ENCODE assay signal across 25 mouse cellular contexts in genomic region chr10:93098211-93098805, GRCm38 (mm10). TPM values are rescaled to one million over a fixed set of nuclear protein-coding genes. Genes with fewer than 3 reads are reported as not detected.
DNase-seq lines count a peak whose midpoint lies in the region; ATAC-seq lines count a peak whose summit lies in the region.
"Had no signal": no experiment of that assay in that cellular context is flagged by ENCODE, and none has a peak within 500 bp of the region (broad histone marks: within the 10 kb centered on the region; RNA-seq: fewer than 3 reads in every experiment).

No protein-coding gene starts in this region.

- H3K4me1 ChIP-seq in kidney, embryonic 15.5 days: no peaks in the 10 kb centered on the region
- H3K4me1 ChIP-seq in kidney, embryonic 14.5 days (ENCODE audit: control insufficient read depth, insufficient read depth, low read length): no peaks in the 10 kb centered on the region
- H3K4me1 ChIP-seq: embryonic facial prominence, embryonic 13.5 days; heart, embryonic 10.5 days; hindbrain, embryonic 15.5 days; neural tube, embryonic 12.5 days had no signal

- DNase-seq in lung, postnatal 25 days (ENCODE audit: low spot score): peak; percentile 18
- DNase-seq in lung, postnatal 4 days: no peak
- DNase-seq in thymus, postnatal 10 days (ENCODE audit: low spot score in 2 of 2): peak; percentile 53 to 59
- DNase-seq in left cerebral cortex, adult 9 months (ENCODE audit: low spot score in 2 of 2): no peak
- DNase-seq: adrenal gland, adult 2 months; cerebellum, adult 11-12 months; cerebellum, postnatal 25 days; gastrocnemius, adult 2 months; kidney, adult 8-10 months; liver, postnatal 0 days; midbrain, embryonic 14.5 days; retina, postnatal 1 day; right cerebral cortex, postnatal 25 days; spleen, adult 18-20 months had no signal

- no peak overlapping the region for H3K4me3 ChIP-seq in kidney, embryonic 15.5 days (replicated peaks)
- no peak overlapping the region for H3K4me3 ChIP-seq in kidney, embryonic 14.5 days (ENCODE audit: low read length)
- H3K4me3 ChIP-seq: embryonic facial prominence, embryonic 13.5 days; gastrocnemius, adult 2 months; heart, embryonic 10.5 days; hindbrain, embryonic 15.5 days; neural tube, embryonic 12.5 days had no signal

- H3K9me3 ChIP-seq in kidney, embryonic 15.5 days (replicated peaks): no peaks in the 10 kb centered on the region
- no peaks in the 10 kb centered on the region; the same call in 1 of the 2 replicates for H3K9me3 ChIP-seq in kidney, embryonic 14.5 days (ENCODE audit: control insufficient read depth, low read length)
- H3K9me3 ChIP-seq: embryonic facial prominence, embryonic 13.5 days; heart, embryonic 10.5 days; hindbrain, embryonic 15.5 days; neural tube, embryonic 12.5 days had no signal

- ATAC-seq in kidney, embryonic 15.5 days (replicated peaks; ENCODE audit: low FRiP score): no peak
- no peak for ATAC-seq in kidney, embryonic 14.5 days (ENCODE audit: low FRiP score, low TSS enrichment)
- ATAC-seq in activated CD4-positive, CD25-positive, alpha-beta regulatory T cell, adult 4 months: no peak
- ATAC-seq: forebrain, embryonic 14.5 days; liver, postnatal 0 days; Patski had no signal

- no peaks in the 10 kb centered on the region for H3K36me3 ChIP-seq in kidney, embryonic 15.5 days
- no peaks in the 10 kb centered on the region for H3K36me3 ChIP-seq in kidney, embryonic 14.5 days (ENCODE audit: control insufficient read depth, insufficient read depth, low read length)
- H3K36me3 ChIP-seq: embryonic facial prominence, embryonic 13.5 days; G1E; heart, embryonic 10.5 days; hindbrain, embryonic 15.5 days; neural tube, embryonic 12.5 days had no signal

- no peak overlapping the region for H3K9ac ChIP-seq in kidney, embryonic 15.5 days
- no peak overlapping the region for H3K9ac ChIP-seq in kidney, embryonic 14.5 days (ENCODE audit: low read depth, low read length)
- H3K9ac ChIP-seq: embryonic facial prominence, embryonic 13.5 days; hindbrain, embryonic 15.5 days; liver, postnatal 0 days; neural tube, embryonic 12.5 days had no signal

- H3K4me2 ChIP-seq in kidney, embryonic 15.5 days: no peak overlapping the region
- no peak overlapping the region for H3K4me2 ChIP-seq in kidney, embryonic 14.5 days (replicated peaks; ENCODE audit: low read depth, low read length)
- H3K4me2 ChIP-seq: embryonic facial prominence, embryonic 13.5 days; hindbrain, embryonic 15.5 days; neural tube, embryonic 12.5 days had no signal

- no peaks in the 10 kb centered on the region for H3K27me3 ChIP-seq in kidney, embryonic 15.5 days
- no peaks in the 10 kb centered on the region for H3K27me3 ChIP-seq in kidney, embryonic 14.5 days (ENCODE audit: control insufficient read depth, insufficient read depth, low read length)
- H3K27me3 ChIP-seq: CH12.LX; embryonic facial prominence, embryonic 13.5 days; hindbrain, embryonic 15.5 days; neural tube, embryonic 12.5 days; Patski had no signal

- WGBS in kidney, embryonic 15.5 days: 68% methylated on average over 7 of the region's 7 CpGs
- 62% methylated on average over 7 of the region's 7 CpGs for WGBS in kidney, embryonic 14.5 days

- H3K27ac ChIP-seq in kidney, embryonic 15.5 days: peak overlapping the region; percentile 7; the same call in 1 of the 2 replicates
- H3K27ac ChIP-seq in kidney, embryonic 14.5 days (ENCODE audit: low read depth, low read length): no peak overlapping the region
- H3K27ac ChIP-seq: embryonic facial prominence, embryonic 13.5 days; gastrocnemius, adult 2 months; heart, embryonic 10.5 days; hindbrain, embryonic 15.5 days; neural tube, embryonic 12.5 days had no signal

RNA-seq across cellular contexts. Expression of gene Cfap54, which starts 16.9 kb away (rescaled TPM):
- polyA plus RNA-seq in kidney, embryonic 15.5 days (2015; fragmentation: Nextera tagmentation; extraction: Ambion mirVana): 0.53 and 0.86 TPM in 2 replicates
- 0.33 and 0.49 TPM in 2 replicates for polyA plus RNA-seq in kidney, embryonic 14.5 days (2014; fragmentation: Nextera tagmentation; extraction: Ambion mirVana)
- 1 to 10 TPM; 1.3 to 1.4 TPM for polyA plus RNA-seq in activated CD4-positive, CD25-positive, alpha-beta regulatory T cell, adult 4 months (2017; shearing (Covaris generic))

Comparison
In these comparisons a context has a peak if more than half of its experiments do, and no peak if none do; other contexts are left out.
1. DNase-seq: peak in lung, postnatal 25 days (single experiment) and thymus, postnatal 10 days (2 of 2); none in lung, postnatal 4 days (0 of 2) and left cerebral cortex, adult 9 months (0 of 2).